Mouse (Mus musculus): ENCODE data around the gene Tubal3. TPM values are rescaled to one million over a fixed set of nuclear protein-coding genes. Genes with fewer than 3 reads are reported as not detected.

Gene Tubal3
- polyA plus RNA-seq, 1 experiment: not detected

GRCm38 (mm10) chr13:3908262-3908661 is 9.8 kb upstream of the Tubal3 start:
- Histone ChIP-seq H3K27me3 (ENCODE audit: control insufficient read depth, insufficient read depth, low read length) (no peaks in the 10 kb centered on the region), H3K4me3 (ENCODE audit: control insufficient read depth, insufficient read depth, low read length) (no peak overlapping the region), H3K4me1 (replicated peaks; ENCODE audit: control insufficient read depth, insufficient read depth, low read length) (no peaks in the 10 kb centered on the region), H3K27ac (ENCODE audit: control insufficient read depth, insufficient read depth, low read length) (no peak overlapping the region), H3K36me3 (ENCODE audit: control insufficient read depth, insufficient read depth, low read length) (peaks cover 3% of the 10 kb centered on the region; the same call in 1 of the 2 replicates)
- TF ChIP-seq CTCF (IDR thresholded peaks at IDR 0.05; ENCODE audit: borderline replicate concordance, control insufficient read depth, extremely low read depth, insufficient read depth, low read length, poor library complexity): no peak
- no peak for TF ChIP-seq POLR2A (IDR thresholded peaks at IDR 0.05; ENCODE audit: control insufficient read depth, extremely low read depth, insufficient read depth, low read length, poor library complexity)
- 86% methylated on average over 4 of the region's 4 CpGs for WGBS
- DNase-seq: no peak

DNA sequence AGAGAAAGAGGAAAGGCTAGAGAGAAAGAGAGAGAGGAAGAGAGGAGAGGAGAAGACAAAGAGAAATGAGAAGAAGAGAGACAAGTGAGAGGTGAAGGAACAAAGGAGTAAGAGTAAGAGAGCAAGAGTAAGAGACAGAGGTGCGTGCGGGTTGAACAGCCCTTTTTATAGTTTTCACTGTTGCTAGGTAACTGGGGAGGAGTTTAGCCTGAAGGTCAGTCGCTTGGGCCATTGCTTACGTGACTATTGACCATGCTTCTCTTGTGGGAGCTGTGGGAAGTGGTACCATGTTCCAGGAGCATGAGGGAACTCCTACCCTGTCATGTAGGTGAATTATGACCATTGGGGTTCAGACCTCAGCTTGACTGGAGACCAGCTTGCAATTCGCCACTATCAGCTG is 7.7 kb upstream of the Tubal3 start:
- Histone ChIP-seq H3K27me3 (ENCODE audit: control insufficient read depth, insufficient read depth, low read length) (no peaks in the 10 kb centered on the region), H3K27ac (ENCODE audit: control insufficient read depth, insufficient read depth, low read length) (no peak overlapping the region), H3K36me3 (ENCODE audit: control insufficient read depth, insufficient read depth, low read length) (no peaks in the 10 kb centered on the region; the same call in 1 of the 2 replicates), H3K4me1 (replicated peaks; ENCODE audit: control insufficient read depth, insufficient read depth, low read length) (no peaks in the 10 kb centered on the region), H3K4me3 (ENCODE audit: control insufficient read depth, insufficient read depth, low read length) (no peak overlapping the region)
- 97% methylated on average over 5 of the region's 5 CpGs for WGBS
- TF ChIP-seq POLR2A (IDR thresholded peaks at IDR 0.05; ENCODE audit: control insufficient read depth, extremely low read depth, insufficient read depth, low read length, poor library complexity): no peak
- TF ChIP-seq CTCF (IDR thresholded peaks at IDR 0.05; ENCODE audit: borderline replicate concordance, control insufficient read depth, extremely low read depth, insufficient read depth, low read length, poor library complexity): no peak
- no peak for DNase-seq

DNA sequence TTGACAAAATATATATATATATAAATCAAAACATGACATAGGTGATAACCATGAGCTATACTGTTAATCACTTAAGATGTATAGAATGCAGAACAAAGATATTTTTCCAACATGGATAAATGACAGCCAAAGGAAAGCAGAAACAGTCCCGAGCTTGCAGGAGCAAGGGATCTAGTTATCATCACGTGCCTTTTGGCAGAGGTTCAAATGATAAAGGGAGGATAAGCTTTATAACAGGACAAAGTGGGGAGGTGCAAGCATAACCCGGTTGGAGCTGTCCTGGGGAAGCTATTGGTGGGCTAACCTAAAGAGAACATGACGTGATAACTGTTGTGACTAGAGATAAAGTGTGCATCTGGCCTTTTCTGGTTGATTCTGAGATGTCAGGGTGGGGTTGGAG is 4.6 kb upstream of the Tubal3 start:
- WGBS: 93% methylated on average over 4 of the region's 4 CpGs
- Histone ChIP-seq H3K27me3 (ENCODE audit: control insufficient read depth, insufficient read depth, low read length) (no peaks in the 10 kb centered on the region), H3K4me1 (replicated peaks; ENCODE audit: control insufficient read depth, insufficient read depth, low read length) (peaks cover 3% of the 10 kb centered on the region; the same call in 1 of the 2 replicates), H3K36me3 (ENCODE audit: control insufficient read depth, insufficient read depth, low read length) (no peaks in the 10 kb centered on the region; the same call in 1 of the 2 replicates), H3K27ac (ENCODE audit: control insufficient read depth, insufficient read depth, low read length) (no peak overlapping the region), H3K4me3 (ENCODE audit: control insufficient read depth, insufficient read depth, low read length) (no peak overlapping the region)
- TF ChIP-seq POLR2A (IDR thresholded peaks at IDR 0.05; ENCODE audit: control insufficient read depth, extremely low read depth, insufficient read depth, low read length, poor library complexity): no peak
- TF ChIP-seq CTCF (IDR thresholded peaks at IDR 0.05; ENCODE audit: borderline replicate concordance, control insufficient read depth, extremely low read depth, insufficient read depth, low read length, poor library complexity): no peak
- no peak for DNase-seq

DNA sequence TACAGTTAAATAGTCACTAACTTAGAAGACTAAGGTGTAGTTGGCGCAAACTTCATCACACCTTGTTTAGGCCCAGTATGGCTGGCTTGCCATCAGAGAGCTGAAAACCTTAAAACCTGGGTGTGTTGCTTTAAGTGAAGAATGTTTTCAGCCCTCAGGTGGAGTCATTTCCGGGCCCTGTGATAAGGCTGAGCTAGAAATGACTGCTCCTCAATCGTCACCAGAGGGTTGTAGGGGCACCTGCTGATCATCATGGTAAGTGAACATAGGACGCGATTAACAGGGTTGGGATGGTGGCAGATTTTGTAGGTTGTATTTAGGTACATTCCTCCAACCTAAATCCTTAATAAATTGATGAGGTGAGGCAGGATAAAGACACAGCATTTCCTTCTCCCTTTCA is 6.4 kb downstream of the Tubal3 start:
- no peaks in the 10 kb centered on the region for H3K27me3 ChIP-seq (ENCODE audit: control insufficient read depth, insufficient read depth, low read length)
- DNase-seq: no peak
- H3K4me3 ChIP-seq (ENCODE audit: control insufficient read depth, insufficient read depth, low read length): no peak overlapping the region
- WGBS: 94% methylated on average over 5 of the region's 5 CpGs
- no peak overlapping the region for H3K27ac ChIP-seq (ENCODE audit: control insufficient read depth, insufficient read depth, low read length)
- TF ChIP-seq CTCF (IDR thresholded peaks at IDR 0.05; ENCODE audit: borderline replicate concordance, control insufficient read depth, extremely low read depth, insufficient read depth, low read length, poor library complexity) (no peak), POLR2A (IDR thresholded peaks at IDR 0.05; ENCODE audit: control insufficient read depth, extremely low read depth, insufficient read depth, low read length, poor library complexity) (no peak)
- H3K4me1 ChIP-seq (replicated peaks; ENCODE audit: control insufficient read depth, insufficient read depth, low read length): no peaks in the 10 kb centered on the region
- no peaks in the 10 kb centered on the region for H3K36me3 ChIP-seq (ENCODE audit: control insufficient read depth, insufficient read depth, low read length)

DNA sequence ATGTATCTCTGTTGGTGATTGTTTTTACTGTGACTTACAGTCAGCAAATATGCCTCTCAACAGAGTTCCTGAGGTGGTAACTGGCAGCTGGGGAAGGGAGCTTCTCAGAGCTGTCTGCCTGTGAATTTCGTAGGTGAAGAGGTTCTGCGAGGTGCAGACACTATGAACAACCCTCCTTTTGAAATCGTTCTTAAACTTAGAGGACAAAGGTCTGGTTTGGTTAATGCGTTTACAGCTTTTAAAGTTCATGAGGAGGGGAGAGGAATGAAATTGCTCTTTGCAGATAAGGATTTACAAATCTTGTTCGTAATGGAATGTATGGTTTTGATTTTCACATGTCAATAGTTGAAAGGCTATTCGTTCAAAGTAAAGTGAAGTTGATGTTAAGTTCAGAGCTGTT is 7.6 kb downstream of the Tubal3 start:
- no peaks in the 10 kb centered on the region for H3K4me1 ChIP-seq (replicated peaks; ENCODE audit: control insufficient read depth, insufficient read depth, low read length)
- H3K36me3 ChIP-seq (ENCODE audit: control insufficient read depth, insufficient read depth, low read length): no peaks in the 10 kb centered on the region
- 93% methylated on average over 6 of the region's 6 CpGs for WGBS
- no peak overlapping the region for H3K4me3 ChIP-seq (ENCODE audit: control insufficient read depth, insufficient read depth, low read length)
- H3K27ac ChIP-seq (ENCODE audit: control insufficient read depth, insufficient read depth, low read length): no peak overlapping the region
- DNase-seq: no peak
- no peak for TF ChIP-seq CTCF (IDR thresholded peaks at IDR 0.05; ENCODE audit: borderline replicate concordance, control insufficient read depth, extremely low read depth, insufficient read depth, low read length, poor library complexity)
- H3K27me3 ChIP-seq (ENCODE audit: control insufficient read depth, insufficient read depth, low read length): no peaks in the 10 kb centered on the region

- H3K4me1 ChIP-seq (replicated peaks; ENCODE audit: control insufficient read depth, insufficient read depth, low read length): no peaks in the 10 kb centered on the region
- no peak for TF ChIP-seq CTCF (IDR thresholded peaks at IDR 0.05; ENCODE audit: borderline replicate concordance, control insufficient read depth, extremely low read depth, insufficient read depth, low read length, poor library complexity)
- TF ChIP-seq POLR2A (IDR thresholded peaks at IDR 0.05; ENCODE audit: control insufficient read depth, extremely low read depth, insufficient read depth, low read length, poor library complexity): no peak
- no peak for DNase-seq
- H3K36me3 ChIP-seq (ENCODE audit: control insufficient read depth, insufficient read depth, low read length): no peaks in the 10 kb centered on the region
- no peak overlapping the region for H3K4me3 ChIP-seq (ENCODE audit: control insufficient read depth, insufficient read depth, low read length)
- no peak overlapping the region for H3K27ac ChIP-seq (ENCODE audit: control insufficient read depth, insufficient read depth, low read length)
- no peaks in the 10 kb centered on the region for H3K27me3 ChIP-seq (ENCODE audit: control insufficient read depth, insufficient read depth, low read length)
- 94% methylated on average over 6 of the region's 6 CpGs for WGBS
These were observed 8.0 kb downstream of the Tubal3 start for GRCm38 (mm10) chr13:3926046-3926445.

DNA sequence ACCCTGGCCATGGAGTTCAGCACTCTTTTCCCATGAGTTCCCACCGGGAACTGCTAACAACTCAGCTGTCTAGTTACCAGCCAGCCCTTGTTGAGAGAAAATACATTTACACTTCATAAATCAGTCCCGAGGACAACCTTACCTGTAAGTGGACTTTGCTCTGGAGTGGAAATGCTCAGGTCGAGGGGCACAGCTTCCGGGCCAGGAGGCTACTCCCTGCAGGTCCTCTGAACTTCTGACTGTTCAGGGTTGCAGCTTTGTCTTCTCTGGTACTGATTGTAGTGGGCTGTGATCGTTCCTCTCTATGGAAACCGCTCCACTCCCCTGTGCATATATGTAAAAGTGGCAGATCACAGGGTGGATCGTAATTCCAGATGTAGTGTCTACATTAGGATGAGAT is 26.6 kb downstream of the Tubal3 start:
- H3K27ac ChIP-seq (ENCODE audit: control insufficient read depth, insufficient read depth, low read length): no peak overlapping the region
- TF ChIP-seq POLR2A (IDR thresholded peaks at IDR 0.05; ENCODE audit: control insufficient read depth, extremely low read depth, insufficient read depth, low read length, poor library complexity) (no peak), CTCF (IDR thresholded peaks at IDR 0.05; ENCODE audit: borderline replicate concordance, control insufficient read depth, extremely low read depth, insufficient read depth, low read length, poor library complexity) (no peak)
- DNase-seq: no peak
- no peaks in the 10 kb centered on the region; the same call in 1 of the 2 replicates for H3K4me1 ChIP-seq (replicated peaks; ENCODE audit: control insufficient read depth, insufficient read depth, low read length)
- no peak overlapping the region for H3K4me3 ChIP-seq (ENCODE audit: control insufficient read depth, insufficient read depth, low read length)
- WGBS: 85% methylated on average over 7 of the region's 7 CpGs
- H3K27me3 ChIP-seq (ENCODE audit: control insufficient read depth, insufficient read depth, low read length): no peaks in the 10 kb centered on the region
- H3K36me3 ChIP-seq (ENCODE audit: control insufficient read depth, insufficient read depth, low read length): no peaks in the 10 kb centered on the region
